Mouse (Mus musculus): Measurements from ENCODE around the gene Gm11011. TPM values are rescaled to one million over a fixed set of nuclear protein-coding genes. Genes with fewer than 3 reads are reported as not detected.
A peak's percentile ranks its signal among the peaks of the same experiment; 100 is the strongest.

Gm11011 gene
- polyA plus RNA-seq, 1 experiment from 2014 or later = not detected

- no peak overlapping the region for H3K27ac ChIP-seq (ENCODE audit: low read depth, low read length)
- no peaks in the 10 kb centered on the region for H3K9me3 ChIP-seq (ENCODE audit: control insufficient read depth, low read length)
- peaks cover 4% of the 10 kb centered on the region for H3K4me1 ChIP-seq (ENCODE audit: control insufficient read depth, insufficient read depth, low read depth, low read length)
- H3K27me3 ChIP-seq (replicated peaks; ENCODE audit: control insufficient read depth, insufficient read depth, low read length) = no peaks in the 10 kb centered on the region
- no peak for ATAC-seq
- H3K36me3 ChIP-seq (ENCODE audit: control insufficient read depth, insufficient read depth, low read length) = no peaks in the 10 kb centered on the region
- no peak overlapping the region for H3K9ac ChIP-seq (ENCODE audit: low read depth, low read length)
- no peak overlapping the region for H3K4me3 ChIP-seq (ENCODE audit: low read length)
- WGBS = 85% methylated on average over 6 of the region's 6 CpGs
- H3K4me2 ChIP-seq (ENCODE audit: low read length) = no peak overlapping the region
Measured at GRCm38 (mm10) chr2:169615998-169616397, 28.5 kb upstream of the Gm11011 start.

GRCm38 (mm10) chr2:169614683-169615082 is 27.1 kb upstream of the Gm11011 start:
- Histone ChIP-seq H3K27ac (ENCODE audit: low read depth, low read length) (no peak overlapping the region), H3K36me3 (ENCODE audit: control insufficient read depth, insufficient read depth, low read length) (no peaks in the 10 kb centered on the region), H3K4me3 (ENCODE audit: low read length) (no peak overlapping the region), H3K27me3 (replicated peaks; ENCODE audit: control insufficient read depth, insufficient read depth, low read length) (no peaks in the 10 kb centered on the region), H3K4me1 (ENCODE audit: control insufficient read depth, insufficient read depth, low read depth, low read length) (peaks cover 4% of the 10 kb centered on the region; the same call in 1 of the 2 replicates), H3K9ac (ENCODE audit: low read depth, low read length) (no peak overlapping the region), H3K4me2 (ENCODE audit: low read length) (no peak overlapping the region), H3K9me3 (ENCODE audit: control insufficient read depth, low read length) (no peaks in the 10 kb centered on the region)
- 46% methylated on average over 4 of the region's 4 CpGs for WGBS
- ATAC-seq = no peak

GRCm38 (mm10) chr2:169611557-169611956 is 24.0 kb upstream of the Gm11011 start:
- H3K36me3 ChIP-seq (ENCODE audit: control insufficient read depth, insufficient read depth, low read length) = no peaks in the 10 kb centered on the region
- no peak overlapping the region for H3K9ac ChIP-seq (ENCODE audit: low read depth, low read length)
- H3K9me3 ChIP-seq (ENCODE audit: control insufficient read depth, low read length) = no peaks in the 10 kb centered on the region
- no peaks in the 10 kb centered on the region for H3K27me3 ChIP-seq (replicated peaks; ENCODE audit: control insufficient read depth, insufficient read depth, low read length)
- H3K4me2 ChIP-seq (ENCODE audit: low read length) = no peak overlapping the region
- 28% methylated on average over 7 of the region's 7 CpGs for WGBS
- no peak overlapping the region for H3K4me3 ChIP-seq (ENCODE audit: low read length)
- H3K4me1 ChIP-seq (ENCODE audit: control insufficient read depth, insufficient read depth, low read depth, low read length) = peaks cover 4% of the 10 kb centered on the region; the same call in 1 of the 2 replicates
- no peak for ATAC-seq
- no peak overlapping the region for H3K27ac ChIP-seq (ENCODE audit: low read depth, low read length)

- 73% methylated on average over 8 of the region's 8 CpGs for WGBS
- Histone ChIP-seq H3K27me3 (replicated peaks; ENCODE audit: control insufficient read depth, insufficient read depth, low read length) (no peaks in the 10 kb centered on the region), H3K4me1 (ENCODE audit: control insufficient read depth, insufficient read depth, low read depth, low read length) (peaks cover 4% of the 10 kb centered on the region; the same call in 1 of the 2 replicates)
Measured at GRCm38 (mm10) chr2:169610882-169611281, 23.3 kb upstream of the Gm11011 start.

GRCm38 (mm10) chr2:169609956-169610355 is 22.4 kb upstream of the Gm11011 start:
- no peak overlapping the region for H3K27ac ChIP-seq (ENCODE audit: low read depth, low read length)
- WGBS = 45% methylated on average over 13 of the region's 13 CpGs
- H3K27me3 ChIP-seq (replicated peaks; ENCODE audit: control insufficient read depth, insufficient read depth, low read length) = no peaks in the 10 kb centered on the region
- H3K4me3 ChIP-seq (ENCODE audit: low read length) = no peak overlapping the region
- no peak for ATAC-seq
- H3K4me2 ChIP-seq (ENCODE audit: low read length) = peak overlapping the region; percentile 16; the same call in 1 of the 2 replicates
- no peaks in the 10 kb centered on the region for H3K9me3 ChIP-seq (ENCODE audit: control insufficient read depth, low read length)
- H3K36me3 ChIP-seq (ENCODE audit: control insufficient read depth, insufficient read depth, low read length) = no peaks in the 10 kb centered on the region
- peaks cover 4% of the 10 kb centered on the region; the same call in 1 of the 2 replicates for H3K4me1 ChIP-seq (ENCODE audit: control insufficient read depth, insufficient read depth, low read depth, low read length)
- no peak overlapping the region for H3K9ac ChIP-seq (ENCODE audit: low read depth, low read length)

More at GRCm38 (mm10) chr2:169610882-169611281, 23.3 kb upstream of the Gm11011 start:
- no peak overlapping the region for H3K9ac ChIP-seq (ENCODE audit: low read depth, low read length)
- H3K27ac ChIP-seq (ENCODE audit: low read depth, low read length) = no peak overlapping the region
- H3K4me2 ChIP-seq (ENCODE audit: low read length) = no peak overlapping the region
- H3K9me3 ChIP-seq (ENCODE audit: control insufficient read depth, low read length) = no peaks in the 10 kb centered on the region
- ATAC-seq = no peak
- H3K4me3 ChIP-seq (ENCODE audit: low read length) = no peak overlapping the region
- no peaks in the 10 kb centered on the region for H3K36me3 ChIP-seq (ENCODE audit: control insufficient read depth, insufficient read depth, low read length)

GRCm38 (mm10) chr2:169607787-169608186 is 20.2 kb upstream of the Gm11011 start:
- 66% methylated on average over 2 of the region's 2 CpGs for WGBS
- Histone ChIP-seq H3K4me2 (ENCODE audit: low read length) (no peak overlapping the region), H3K9me3 (ENCODE audit: control insufficient read depth, low read length) (no peaks in the 10 kb centered on the region), H3K27ac (ENCODE audit: low read depth, low read length) (no peak overlapping the region), H3K36me3 (ENCODE audit: control insufficient read depth, insufficient read depth, low read length) (no peaks in the 10 kb centered on the region), H3K4me3 (ENCODE audit: low read length) (no peak overlapping the region), H3K9ac (ENCODE audit: low read depth, low read length) (no peak overlapping the region), H3K27me3 (replicated peaks; ENCODE audit: control insufficient read depth, insufficient read depth, low read length) (no peaks in the 10 kb centered on the region), H3K4me1 (ENCODE audit: control insufficient read depth, insufficient read depth, low read depth, low read length) (peaks cover 4% of the 10 kb centered on the region; the same call in 1 of the 2 replicates)
- no peak for ATAC-seq

- H3K9ac ChIP-seq (ENCODE audit: low read depth, low read length) = no peak overlapping the region
- H3K36me3 ChIP-seq (ENCODE audit: control insufficient read depth, insufficient read depth, low read length) = no peaks in the 10 kb centered on the region
- no peaks in the 10 kb centered on the region for H3K9me3 ChIP-seq (ENCODE audit: control insufficient read depth, low read length)
- H3K4me2 ChIP-seq (ENCODE audit: low read length) = no peak overlapping the region
- H3K27me3 ChIP-seq (replicated peaks; ENCODE audit: control insufficient read depth, insufficient read depth, low read length) = no peaks in the 10 kb centered on the region
- peaks cover 4% of the 10 kb centered on the region; the same call in 1 of the 2 replicates for H3K4me1 ChIP-seq (ENCODE audit: control insufficient read depth, insufficient read depth, low read depth, low read length)
- ATAC-seq = no peak
- WGBS = 66% methylated on average over 13 of the region's 13 CpGs
- no peak overlapping the region for H3K27ac ChIP-seq (ENCODE audit: low read depth, low read length)
- no peak overlapping the region for H3K4me3 ChIP-seq (ENCODE audit: low read length)
Measured at GRCm38 (mm10) chr2:169606901-169607678, 19.5 kb upstream of the Gm11011 start.

- Histone ChIP-seq H3K36me3 (ENCODE audit: control insufficient read depth, insufficient read depth, low read length) (no peaks in the 10 kb centered on the region), H3K4me3 (ENCODE audit: low read length) (no peak overlapping the region), H3K9ac (ENCODE audit: low read depth, low read length) (no peak overlapping the region), H3K9me3 (ENCODE audit: control insufficient read depth, low read length) (no peaks in the 10 kb centered on the region), H3K27ac (ENCODE audit: low read depth, low read length) (no peak overlapping the region), H3K27me3 (replicated peaks; ENCODE audit: control insufficient read depth, insufficient read depth, low read length) (no peaks in the 10 kb centered on the region), H3K4me2 (ENCODE audit: low read length) (no peak overlapping the region), H3K4me1 (ENCODE audit: control insufficient read depth, insufficient read depth, low read depth, low read length) (no peaks in the 10 kb centered on the region)
- no peak for ATAC-seq
- 69% methylated on average over 6 of the region's 6 CpGs for WGBS
Measured at GRCm38 (mm10) chr2:169600163-169600562, 12.6 kb upstream of the Gm11011 start.

GRCm38 (mm10) chr2:169599591-169599990 is 12.0 kb upstream of the Gm11011 start:
- no peak for ATAC-seq

More at GRCm38 (mm10) chr2:169599591-169599990, 12.0 kb upstream of the Gm11011 start:
- Histone ChIP-seq H3K9me3 (ENCODE audit: control insufficient read depth, low read length) (no peaks in the 10 kb centered on the region), H3K4me1 (ENCODE audit: control insufficient read depth, insufficient read depth, low read depth, low read length) (no peaks in the 10 kb centered on the region), H3K9ac (ENCODE audit: low read depth, low read length) (no peak overlapping the region), H3K4me3 (ENCODE audit: low read length) (no peak overlapping the region), H3K4me2 (ENCODE audit: low read length) (no peak overlapping the region), H3K27me3 (replicated peaks; ENCODE audit: control insufficient read depth, insufficient read depth, low read length) (no peaks in the 10 kb centered on the region), H3K27ac (ENCODE audit: low read depth, low read length) (peak overlapping the region; percentile 9; the same call in 1 of the 2 replicates), H3K36me3 (ENCODE audit: control insufficient read depth, insufficient read depth, low read length) (no peaks in the 10 kb centered on the region)
- WGBS = 83% methylated on average over 4 of the region's 4 CpGs
